Mouse (Mus musculus) adrenal gland, adult (tissue): ENCODE results near the gene Wbp1.

Experiments
- DNase-seq, 2 experiments: peaks; one replicate each; pipeline ENCODE4 v3.0.0; 2022 to 2023; ENCODE audit warnings: low spot score in 1 of 2; ENCODE audit not compliant: inconsistent age in 2 of 2

Wbp1 gene

GRCm38 (mm10) chr6:83141636-83142035, 20.3 kb upstream of the Wbp1 start:
- DNase-seq, result peak; percentile 10 to 46

GRCm38 (mm10) chr6:83140044-83140443, 18.7 kb upstream of the Wbp1 start:
- peak in 1 of 2 experiments; percentile 5 for DNase-seq

- DNase-seq, result peak in 1 of 2 experiments; percentile 53
These were observed 16.7 kb upstream of the Wbp1 start for GRCm38 (mm10) chr6:83138056-83138455.

- peak; percentile 93 to 97 for DNase-seq
These were observed 16.2 kb upstream of the Wbp1 start for GRCm38 (mm10) chr6:83137576-83137950.

GRCm38 (mm10) chr6:83136881-83137575, 15.7 kb upstream of the Wbp1 start:
- DNase-seq, result peak; percentile 83 to 94

GRCm38 (mm10) chr6:83136291-83136880, 15.0 kb upstream of the Wbp1 start:
- no peak for DNase-seq

- peak in 1 of 2 experiments; percentile 44 for DNase-seq
These were observed 14.3 kb upstream of the Wbp1 start for GRCm38 (mm10) chr6:83135571-83136161.

GRCm38 (mm10) chr6:83134951-83135513, 13.7 kb upstream of the Wbp1 start, which contains the start of gene Rtkn:
TSS of gene Rtkn (plus strand) at chr6:83135463.
- peak in 1 of 2 experiments; percentile 6 for DNase-seq

- no peak for DNase-seq
These were observed 12.9 kb upstream of the Wbp1 start for GRCm38 (mm10) chr6:83134226-83134625.

- no peak for DNase-seq
These were observed 11.0 kb upstream of the Wbp1 start for GRCm38 (mm10) chr6:83132176-83132919.

- peak in 1 of 2 experiments; percentile 5 for DNase-seq
These were observed 10.2 kb upstream of the Wbp1 start for GRCm38 (mm10) chr6:83131469-83132034.

- peak in 1 of 2 experiments; percentile 4 for DNase-seq
These were observed 6.1 kb upstream of the Wbp1 start for GRCm38 (mm10) chr6:83127419-83127818.

- DNase-seq, result no peak
These were observed 4.0 kb upstream of the Wbp1 start, which contains the start of gene Ino80b for GRCm38 (mm10) chr6:83125331-83125730. TSS of gene Ino80b (minus strand) at chr6:83125431.

GRCm38 (mm10) chr6:83124851-83125312, 3.5 kb upstream of the Wbp1 start:
- peak; percentile 94 to 98 for DNase-seq

- peak; percentile 7 to 30 for DNase-seq
These were observed 1.6 kb upstream of the Wbp1 start for GRCm38 (mm10) chr6:83122961-83123360.

- DNase-seq, result no peak
These were observed 728 bp upstream of the Wbp1 start for GRCm38 (mm10) chr6:83121863-83122710.

- DNase-seq, result peak; percentile 50 to 77
These were observed 1.7 kb downstream of the Wbp1 start for GRCm38 (mm10) chr6:83119734-83120051.

GRCm38 (mm10) chr6:83118825-83119733, 2.3 kb downstream of the Wbp1 start:
- DNase-seq, result peak; percentile 22 to 62

GRCm38 (mm10) chr6:83118369-83118768, 3.0 kb downstream of the Wbp1 start:
- DNase-seq, result peak; percentile 21 to 51
